Mouse (Mus musculus): ENCODE measurements around the gene 7530416G11Rik.

GRCm38 (mm10) chr15:85497548-85497947, 5.5 kb downstream of the 7530416G11Rik start:
- no peak for TF ChIP-seq CTCF (IDR thresholded peaks at IDR 0.05; ENCODE audit: insufficient read depth, low read length)
- no peak for TF ChIP-seq POLR2A (IDR thresholded peaks at IDR 0.05; ENCODE audit: borderline replicate concordance, extremely low read depth, low read depth, low read length)

Measured in lung, adult 2 months (tissue).